Mouse (Mus musculus): ENCODE measurements around the gene Lsm3. TPM values are rescaled to one million over a fixed set of nuclear protein-coding genes. Genes with fewer than 3 reads are reported as not detected.

The Lsm3 gene
- total RNA-seq, 2 experiments from 2014 or later = 26.4 to 31.0 TPM

GRCm38 (mm10) chr6:91509326-91509725 is 6.4 kb upstream of the Lsm3 start:
- peak; percentile 86 for DNase-seq (ENCODE audit: low spot score)

DNA sequence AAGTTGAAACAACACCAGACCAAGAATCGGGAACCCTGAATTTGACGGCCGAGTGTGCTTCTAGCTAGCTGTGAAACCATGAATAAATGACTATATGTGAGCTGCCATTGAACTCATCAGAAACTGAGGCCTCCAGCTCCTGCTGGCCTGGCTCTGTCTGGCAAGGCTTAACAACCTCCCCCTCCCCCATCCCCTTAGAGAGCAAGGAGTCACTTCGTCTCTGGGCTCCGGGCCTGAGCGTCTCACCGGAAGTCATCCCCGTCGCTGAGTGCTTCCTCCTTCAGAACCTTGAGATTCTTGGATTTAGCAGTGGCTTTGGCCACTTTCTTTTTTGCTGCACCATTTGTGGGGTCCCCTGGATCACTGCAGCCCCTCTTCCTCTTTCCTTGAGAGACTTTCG is 5.5 kb upstream of the Lsm3 start:
- no peak for DNase-seq (ENCODE audit: low spot score)

- no peak for DNase-seq (ENCODE audit: low spot score)
These were observed 1.6 kb upstream of the Lsm3 start for GRCm38 (mm10) chr6:91514135-91514534.

- DNase-seq (ENCODE audit: low spot score) = no peak
These were observed 878 bp upstream of the Lsm3 start for GRCm38 (mm10) chr6:91514737-91515362.

DNA sequence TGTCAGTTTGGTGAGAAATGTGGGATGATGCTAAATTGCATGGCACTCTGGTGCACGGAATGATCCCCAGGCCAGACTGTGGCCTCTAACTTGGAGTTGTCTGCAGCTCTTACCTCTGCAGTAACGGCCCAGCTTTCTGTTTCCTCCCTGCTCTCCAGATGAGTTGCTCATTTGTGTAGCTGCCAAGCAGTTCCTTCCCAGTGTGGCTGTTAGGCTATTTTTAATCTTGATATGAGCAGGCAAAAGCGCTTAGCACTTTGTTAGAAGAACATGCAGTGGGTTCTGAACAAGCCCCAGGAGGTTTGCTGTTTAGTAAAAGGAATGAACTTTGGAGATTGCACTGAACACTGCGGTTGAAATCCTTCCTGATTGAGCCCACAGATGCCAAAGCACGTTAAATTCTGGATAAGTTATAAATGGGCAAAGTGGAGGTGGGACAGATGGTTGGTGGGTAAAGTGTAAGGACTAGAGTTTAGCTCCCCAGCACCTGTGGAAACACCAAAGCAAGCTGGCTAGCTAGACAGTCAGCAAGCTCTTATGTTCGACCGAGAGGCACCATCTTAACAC is 2.8 kb downstream of the Lsm3 start:
- peak; percentile 58 for DNase-seq (ENCODE audit: low spot score)

- DNase-seq (ENCODE audit: low spot score) = no peak
These were observed 7.1 kb downstream of the Lsm3 start for GRCm38 (mm10) chr6:91522816-91523215.

- no peak for DNase-seq (ENCODE audit: low spot score)
These were observed 9.8 kb downstream of the Lsm3 start for GRCm38 (mm10) chr6:91525544-91525943.

- peak; percentile 66 for DNase-seq (ENCODE audit: low spot score)
These were observed 11.6 kb downstream of the Lsm3 start for GRCm38 (mm10) chr6:91527227-91527860.

DNA sequence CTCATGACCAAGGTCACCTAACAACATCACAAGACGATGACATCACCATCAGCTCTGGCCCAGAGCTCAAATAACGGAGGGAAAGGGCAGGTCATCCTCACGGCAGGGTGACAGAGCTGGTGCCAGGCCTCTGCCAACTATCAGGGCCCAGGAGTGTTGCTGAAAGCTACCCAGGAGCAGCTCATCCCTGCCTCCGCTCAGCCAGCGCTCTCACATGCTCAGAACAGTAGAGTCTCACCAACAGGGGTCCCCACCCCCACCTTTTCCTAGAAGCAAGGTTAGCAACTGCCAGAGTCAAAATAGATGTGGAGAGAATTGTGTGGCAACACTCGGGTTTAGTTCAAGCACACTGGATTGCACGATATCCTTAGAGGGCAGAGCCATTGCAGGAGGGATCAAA is 12.5 kb downstream of the Lsm3 start:
- peak; percentile 83 for DNase-seq (ENCODE audit: low spot score)

DNA sequence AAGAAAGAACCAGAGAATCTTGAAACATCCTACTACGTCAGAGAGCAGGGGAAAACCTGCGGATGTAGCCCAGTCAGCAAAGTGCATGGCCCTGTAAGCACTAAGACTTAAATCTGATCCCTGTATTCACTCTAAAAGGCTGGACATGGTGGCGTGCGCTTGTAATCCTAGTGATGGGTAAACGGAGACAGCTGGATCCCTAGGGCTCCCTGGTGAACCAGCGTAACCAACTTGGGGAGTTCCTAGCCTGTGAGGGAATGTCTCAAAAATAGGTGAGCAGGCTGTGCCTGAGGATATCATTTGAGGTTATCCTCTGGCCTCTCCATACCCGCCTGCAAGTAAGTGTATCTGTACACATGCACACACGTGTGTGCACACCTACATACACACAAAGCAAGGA is 14.9 kb downstream of the Lsm3 start:
- DNase-seq (ENCODE audit: low spot score) = peak; percentile 51

DNA sequence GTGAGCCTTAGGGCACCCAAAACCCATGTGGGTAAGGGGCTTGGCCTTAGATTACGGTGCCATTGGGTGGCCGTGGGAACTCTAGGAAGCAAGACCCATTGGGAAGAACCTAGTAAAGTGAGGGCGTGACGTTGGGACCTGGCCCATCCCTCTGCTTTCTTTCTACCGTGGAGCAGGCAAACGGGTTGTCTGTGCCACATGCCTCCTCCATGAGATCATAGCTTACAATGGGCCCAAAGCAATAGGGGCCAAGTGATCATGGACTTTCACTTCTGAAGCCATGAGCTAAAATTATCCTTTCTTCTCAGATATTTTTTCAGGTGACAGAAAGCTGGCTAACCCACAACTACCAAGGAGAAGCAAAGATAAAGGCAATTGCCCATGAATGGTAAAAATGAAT is 15.5 kb downstream of the Lsm3 start:
- DNase-seq (ENCODE audit: low spot score) = peak; percentile 59

- DNase-seq (ENCODE audit: low spot score) = no peak
These were observed 16.9 kb downstream of the Lsm3 start for GRCm38 (mm10) chr6:91532661-91533060.

DNA sequence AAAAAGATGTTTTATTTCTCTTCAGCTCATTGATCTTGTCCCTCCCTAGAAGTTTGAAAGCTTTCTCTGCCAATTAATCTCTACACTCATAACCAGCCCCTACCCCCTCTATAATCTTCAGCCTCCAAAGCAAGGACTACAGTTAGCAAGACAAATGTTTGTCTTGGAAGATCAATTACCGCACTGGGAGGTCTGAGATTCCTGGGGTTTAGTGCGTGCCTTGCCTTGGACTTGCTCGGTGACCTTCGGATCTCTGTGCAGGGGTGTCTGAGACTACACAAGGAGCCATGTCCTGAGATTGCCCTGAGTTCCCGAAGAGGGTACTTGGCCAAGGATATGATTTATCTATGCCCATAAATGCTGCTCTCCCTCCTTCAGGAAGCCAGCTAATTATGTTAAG is 17.6 kb downstream of the Lsm3 start:
- no peak for DNase-seq (ENCODE audit: low spot score)

GRCm38 (mm10) chr6:91533771-91534170 is 18.0 kb downstream of the Lsm3 start:
- DNase-seq (ENCODE audit: low spot score) = no peak

- no peak for DNase-seq (ENCODE audit: low spot score)
These were observed 18.5 kb downstream of the Lsm3 start for GRCm38 (mm10) chr6:91534268-91534667.

DNA sequence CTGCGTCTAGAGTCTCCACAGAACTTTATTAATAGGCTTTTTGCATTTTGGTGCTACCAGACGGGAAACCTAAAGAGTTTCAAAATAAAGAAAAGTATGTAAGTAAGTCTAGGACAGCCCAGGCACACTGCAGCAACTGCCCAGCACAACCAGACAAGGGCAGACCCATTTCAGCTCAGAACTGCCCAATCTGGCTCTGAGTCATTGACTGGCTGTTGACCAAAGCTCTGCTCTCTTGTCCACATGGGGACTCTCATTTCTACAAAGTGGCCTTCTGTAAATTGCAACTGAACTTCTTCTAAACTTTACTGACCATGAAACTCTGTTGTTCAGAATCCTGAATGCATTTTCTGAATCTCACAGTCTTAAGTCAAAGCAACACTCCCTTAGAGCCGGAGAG is 19.5 kb downstream of the Lsm3 start:
- no peak for DNase-seq (ENCODE audit: low spot score)

- DNase-seq (ENCODE audit: low spot score) = no peak
These were observed 20.5 kb downstream of the Lsm3 start for GRCm38 (mm10) chr6:91536047-91536765.

DNA sequence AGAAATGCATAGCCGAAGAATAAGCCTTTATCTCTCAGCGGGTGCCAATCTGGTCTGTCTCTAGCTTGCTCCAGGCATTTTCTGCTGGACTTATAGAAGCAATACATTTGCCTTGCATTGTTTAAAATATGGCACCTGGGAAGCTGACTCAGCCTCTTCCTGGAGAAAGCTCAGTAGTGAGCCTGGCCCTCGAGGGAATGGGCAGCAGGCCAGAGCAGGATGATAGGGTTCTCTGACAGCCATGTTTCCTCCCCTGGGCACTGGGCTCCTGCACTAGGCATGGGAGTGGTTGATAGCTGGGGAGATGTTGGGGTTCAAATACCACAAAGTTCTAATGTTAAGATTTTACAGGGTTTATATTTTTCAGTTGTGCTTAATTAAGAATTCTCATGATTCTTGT is 25.5 kb downstream of the Lsm3 start:
- no peak for DNase-seq (ENCODE audit: low spot score)

- no peak for DNase-seq (ENCODE audit: low spot score)
These were observed 27.3 kb downstream of the Lsm3 start for GRCm38 (mm10) chr6:91543056-91543455.

DNA sequence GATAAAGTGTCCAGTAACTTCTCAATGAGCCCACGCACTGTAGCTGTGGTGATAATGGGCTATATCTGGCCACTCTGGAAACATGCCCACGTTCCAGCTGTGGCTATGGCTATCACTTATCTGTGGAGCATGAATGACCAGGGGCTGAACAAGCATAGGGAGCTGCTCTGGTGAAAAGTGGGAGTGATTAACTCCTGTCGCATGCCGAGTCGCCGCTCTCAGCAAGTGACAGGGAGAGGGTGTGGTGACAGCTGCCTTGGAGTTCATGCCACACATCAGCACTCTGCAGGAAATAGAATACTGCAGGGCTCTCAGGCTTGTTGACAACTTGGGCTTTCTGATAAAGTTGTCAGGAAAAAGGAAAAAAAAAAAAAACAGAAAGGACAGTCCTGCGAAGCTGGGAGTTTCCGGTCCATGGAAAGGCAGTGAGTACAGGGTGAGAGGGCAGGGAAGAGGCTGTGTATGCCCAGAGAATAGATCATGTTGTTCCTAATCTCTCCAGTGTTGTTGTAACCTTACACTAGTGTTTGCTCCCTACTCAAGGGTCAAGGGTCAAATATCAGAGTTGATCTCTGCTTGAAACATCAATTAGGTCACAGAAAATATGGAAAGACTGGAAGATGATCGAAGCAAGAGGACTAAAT is 30.6 kb downstream of the Lsm3 start:
- DNase-seq (ENCODE audit: low spot score) = no peak

GRCm38 (mm10) chr6:91547313-91547712 is 31.6 kb downstream of the Lsm3 start:
- no peak for DNase-seq (ENCODE audit: low spot score)

DNA sequence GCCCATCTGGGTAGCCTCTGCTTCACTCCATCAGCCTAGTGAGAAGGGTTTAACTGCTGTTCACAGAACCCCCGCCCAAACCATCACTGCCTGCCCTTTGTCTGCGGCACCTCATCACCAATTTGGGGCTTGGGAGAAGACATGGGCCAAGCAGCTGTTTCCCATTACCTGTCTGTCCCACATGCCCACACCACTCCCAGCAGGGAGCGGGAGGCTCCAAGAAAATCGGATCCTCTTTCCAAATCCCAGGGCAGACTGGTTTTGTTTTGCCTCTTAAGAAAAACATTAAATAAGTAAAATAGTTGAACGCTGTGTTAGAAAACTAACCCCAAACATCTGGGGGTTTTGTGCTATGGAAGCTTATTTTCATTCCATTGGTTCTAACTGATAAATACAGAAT is 33.9 kb downstream of the Lsm3 start:
- DNase-seq (ENCODE audit: low spot score) = no peak

All from gastrocnemius, adult 18-20 months (tissue).